In genomic region chr2:167465951-167466350, GRCm38 (mm10) we compare ENCODE assay signal across 14 mouse cellular contexts. TPM values are rescaled to one million over a fixed set of nuclear protein-coding genes. Genes with fewer than 3 reads are reported as not detected.
A peak's percentile ranks its signal among the peaks of the same experiment; 100 is the strongest.
DNase-seq lines count a peak whose midpoint lies in the region.
"Had no signal": no experiment of that assay in that cellular context is flagged by ENCODE, and none has a peak within 500 bp of the region (broad histone marks: within the 10 kb centered on the region; RNA-seq: fewer than 3 reads in every experiment).

No protein-coding gene starts in this region.

- intact Hi-C loops in gastrocnemius, postnatal 14 days (cut with DNase I; ENCODE audit: low total_unique reads) = no loop called here

- peak; percentile 54 for DNase-seq in gastrocnemius, adult 18-20 months (ENCODE audit: low spot score)
- no peak for DNase-seq in gastrocnemius, postnatal 14 days
- DNase-seq in gastrocnemius, postnatal 25 days = peak; percentile 55
- no peak for DNase-seq in gastrocnemius, postnatal 4 days (ENCODE audit: low spot score in 2 of 2)
- no peak for DNase-seq in thymus, postnatal 36 days
- DNase-seq: adrenal gland, adult 8-10 months; adrenal gland, postnatal 14 days; adrenal gland, postnatal 36 days; B cell, adult 2 months; cerebellum, adult 11-12 months; cerebellum, adult 2 months; cerebellum, adult 9-10 months; cerebellum, postnatal 10 days; cerebellum, postnatal 25 days had no signal

RNA-seq across cellular contexts. Expression of gene Rnf114, which starts 26.5 kb away (rescaled TPM):
- total RNA-seq in gastrocnemius, adult 18-20 months (2021) = 10 to 100 TPM; 37.5 to 45.6 TPM
- 10 to 100 TPM; 15.3 to 15.6 TPM for total RNA-seq in gastrocnemius, postnatal 14 days (2021)
- 10 to 100 TPM; 23.0 to 28.4 TPM for total RNA-seq in gastrocnemius, postnatal 25 days (2021)
- total RNA-seq in gastrocnemius, postnatal 4 days (2021) = 10 to 100 TPM; 22.6 to 23.3 TPM

RNA-seq across cellular contexts. Expression of gene Spata2, which starts 26.7 kb away (rescaled TPM):
- 10 to 100 TPM; 18.4 to 19.5 TPM for total RNA-seq in gastrocnemius, adult 18-20 months (2021)
- total RNA-seq in gastrocnemius, postnatal 14 days (2021) = 10 to 100 TPM; 11.6 to 15.7 TPM
- total RNA-seq in gastrocnemius, postnatal 25 days (2021) = 10 to 100 TPM; 15.1 to 15.7 TPM
- 10 to 100 TPM; 16.2 to 19.5 TPM for total RNA-seq in gastrocnemius, postnatal 4 days (2021)

RNA-seq across cellular contexts. Expression of gene Slc9a8, which starts 44.4 kb away (rescaled TPM):
- 10 to 100 TPM; 24.5 to 26.0 TPM for total RNA-seq in gastrocnemius, adult 18-20 months (2021)
- 10 to 100 TPM; 24.5 to 24.6 TPM for total RNA-seq in gastrocnemius, postnatal 14 days (2021)
- 10 to 100 TPM; 23.4 to 27.7 TPM for total RNA-seq in gastrocnemius, postnatal 25 days (2021)
- total RNA-seq in gastrocnemius, postnatal 4 days (2021) = 10 to 100 TPM; 28.4 to 32.3 TPM

Comparison
In these comparisons a context has a peak if more than half of its experiments do, and no peak if none do; other contexts are left out.
1. DNase-seq: peak in gastrocnemius, adult 18-20 months (single experiment) and gastrocnemius, postnatal 25 days (single experiment); none in gastrocnemius, postnatal 14 days (single experiment), gastrocnemius, postnatal 4 days (0 of 2) and thymus, postnatal 36 days (0 of 2).